Mouse (Mus musculus): ENCODE measurements around the gene Oas3. TPM values are rescaled to one million over a fixed set of nuclear protein-coding genes. Genes with fewer than 3 reads are reported as not detected.

The Oas3 gene
- polyA plus RNA-seq (2012; rRNA removed; ENCODE audit: low replicate concordance), result 6.4 and 7.7 TPM in 2 replicates

GRCm38 (mm10) chr5:120777478-120777877 is at the start of gene Oas3:
TSS of gene Oas3 (minus strand) at chr5:120777661.

GRCm38 (mm10) chr5:120811951-120812819 is 34.7 kb upstream of the Oas3 start, which contains the start of gene Oas1c:
TSS of gene Oas1c (minus strand) at chr5:120812514.

GRCm38 (mm10) chr5:120795480-120796034 is 18.1 kb upstream of the Oas3 start, which contains the start of gene Oas1e:
TSS of gene Oas1e (minus strand) at chr5:120795530.

GRCm38 (mm10) chr5:120749688-120750087 is 27.8 kb downstream of the Oas3 start, which contains the start of gene Oas2:
TSS of gene Oas2 (minus strand) at chr5:120749853.

GRCm38 (mm10) chr5:120711827-120712226 is 65.6 kb downstream of the Oas3 start, which contains the start of gene Dtx1:
TSS of gene Dtx1 (minus strand) at chr5:120711927.

Other genes with a start within 250 kb of the Oas3 start
- 96.5 and 128 TPM in 2 replicates for gene Tpcn1, start 189.0 kb downstream of the Oas3 start, polyA plus RNA-seq (2012; rRNA removed; ENCODE audit: low replicate concordance)
- gene Iqcd, start 188.6 kb downstream of the Oas3 start, polyA plus RNA-seq (2012; rRNA removed; ENCODE audit: low replicate concordance), result 0.09 and 0.10 TPM in 2 replicates
- 16.2 and 21.6 TPM in 2 replicates for gene Rita1, start 165.1 kb downstream of the Oas3 start, polyA plus RNA-seq (2012; rRNA removed; ENCODE audit: low replicate concordance)
- gene Ddx54, start 164.9 kb downstream of the Oas3 start, polyA plus RNA-seq (2012; rRNA removed; ENCODE audit: low replicate concordance), result 36.0 and 68.7 TPM in 2 replicates
- not detected in 2 replicates for gene Cfap73, start 143.4 kb downstream of the Oas3 start, polyA plus RNA-seq (2012; rRNA removed; ENCODE audit: low replicate concordance)
- 8.6 and 17.3 TPM in 2 replicates for gene Rasal1, start 128.8 kb downstream of the Oas3 start, polyA plus RNA-seq (2012; rRNA removed; ENCODE audit: low replicate concordance)
- 33.2 and 71.3 TPM in 2 replicates for gene Dtx1, start 65.7 kb downstream of the Oas3 start, polyA plus RNA-seq (2012; rRNA removed; ENCODE audit: low replicate concordance)
- gene Oas2, start 27.8 kb downstream of the Oas3 start, polyA plus RNA-seq (2012; rRNA removed; ENCODE audit: low replicate concordance), result 16.2 and 35.6 TPM in 2 replicates
- not detected in 2 replicates for gene Oas1e, start 17.9 kb upstream of the Oas3 start, polyA plus RNA-seq (2012; rRNA removed; ENCODE audit: low replicate concordance)
- 3.6 and 5.2 TPM in 2 replicates for gene Oas1c, start 34.9 kb upstream of the Oas3 start, polyA plus RNA-seq (2012; rRNA removed; ENCODE audit: low replicate concordance)
- 0.20 and 1.3 TPM in 2 replicates for gene Oas1f, start 69.7 kb upstream of the Oas3 start, polyA plus RNA-seq (2012; rRNA removed; ENCODE audit: low replicate concordance)
- gene Oas1h, start 83.8 kb upstream of the Oas3 start, polyA plus RNA-seq (2012; rRNA removed; ENCODE audit: low replicate concordance), result not detected in 2 replicates
- gene Oas1g, start 110.0 kb upstream of the Oas3 start, polyA plus RNA-seq (2012; rRNA removed; ENCODE audit: low replicate concordance), result 3.5 and 4.9 TPM in 2 replicates
- gene Oas1a, start 129.9 kb upstream of the Oas3 start, polyA plus RNA-seq (2012; rRNA removed; ENCODE audit: low replicate concordance), result 8.8 and 12.8 TPM in 2 replicates
- gene Oas1d, start 136.9 kb upstream of the Oas3 start, polyA plus RNA-seq (2012; rRNA removed; ENCODE audit: low replicate concordance), result not detected in 2 replicates
- gene Rph3a, start 232.4 kb upstream of the Oas3 start, polyA plus RNA-seq (2012; rRNA removed; ENCODE audit: low replicate concordance), result 0.04 TPM in 1 of 2 replicates, not detected in the other